Mouse (Mus musculus) heart, adult 2 months (tissue): ENCODE results near the gene Mon1a.

ENCODE experiments used
- CTCF ChIP-seq: fragments of 200-600 bp; IDR thresholded peaks from 2 replicates; pipeline ENCODE4 v1.8.1; 2022; ENCODE audit warnings: antibody characterized with exemption, mild to moderate bottlenecking, moderate library complexity
- POLR2A ChIP-seq: fragments of 200-500 bp; IDR thresholded peaks from 2 replicates; pipeline ENCODE4 v1.6.1; 2011; ENCODE audit warnings: mild to moderate bottlenecking, low read depth, low read length, control low read depth; ENCODE audit not compliant: insufficient read depth

DNA sequence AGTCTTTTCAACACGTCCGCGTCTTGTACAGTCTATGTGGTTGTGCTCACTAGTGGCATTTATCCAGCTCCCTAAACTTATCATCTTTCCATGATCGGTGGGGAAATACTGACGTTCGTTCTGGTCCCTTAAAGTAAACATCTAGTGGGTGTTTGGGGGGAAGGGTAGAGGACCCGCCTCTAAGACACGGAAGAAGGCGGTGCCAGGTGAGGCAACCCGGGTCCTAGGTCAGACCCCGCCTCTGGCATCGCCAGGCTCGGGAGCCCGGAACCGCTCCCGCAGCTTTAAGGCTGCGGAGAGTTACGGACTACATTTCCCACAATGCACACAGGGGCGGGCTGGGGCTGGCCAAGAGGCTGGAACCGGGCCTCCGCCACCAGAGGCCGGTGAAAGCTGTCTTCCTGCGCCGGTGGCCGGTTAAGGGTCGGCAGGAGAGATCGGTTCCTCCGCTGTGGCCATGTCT, at the start of gene Mon1a:
- TF ChIP-seq CTCF, result no peak; the same call in 1 of the 2 replicates
- TF ChIP-seq POLR2A, result peak; percentile 76
